Mouse (Mus musculus) limb, embryonic 14.5 days (tissue): ENCODE results near the gene Il34. TPM values are rescaled to one million over a fixed set of nuclear protein-coding genes. Genes with fewer than 3 reads are reported as not detected.

Experiments
- ATAC-seq: fragments of 200-750 bp; cut with Nextera tagmentation; 2 replicates; pipeline ENCODE4 v1.8.0; 2017; ENCODE audit warnings: low read depth, moderate number of reproducible peaks, moderate TSS enrichment; ENCODE audit not compliant: low FRiP score
- DNase-seq: peaks from one replicate; pipeline ENCODE4 v3.0.0-alpha.2; 2015; ENCODE audit warnings: low spot score
- H3K27ac ChIP-seq: fragments of 300-500 bp; sonication (generic); replicated peaks from 2 replicates; pipeline ENCODE4 v1.5.1; 2014; ENCODE audit warnings: low read depth, mild to moderate bottlenecking, low read length, moderate library complexity, mixed read lengths
- H3K27me3 ChIP-seq: fragments of 300-500 bp; sonication (generic); 2 replicates; pipeline ENCODE4 v1.6.1; 2014; ENCODE audit warnings: low read length, mixed read lengths; ENCODE audit not compliant: control insufficient read depth, insufficient read depth
- H3K36me3 ChIP-seq: fragments of 300-500 bp; sonication (generic); 2 replicates; pipeline ENCODE4 v1.6.1; 2014; ENCODE audit warnings: mild to moderate bottlenecking, low read length, moderate library complexity, mixed read lengths; ENCODE audit not compliant: control insufficient read depth, insufficient read depth
- H3K4me1 ChIP-seq: fragments of 300-500 bp; sonication (generic); 2 replicates; pipeline ENCODE4 v1.6.1; 2014; ENCODE audit warnings: antibody characterized with exemption, low read length, mixed read lengths; ENCODE audit not compliant: control insufficient read depth, insufficient read depth
- H3K4me2 ChIP-seq: fragments of 300-500 bp; sonication (generic); replicated peaks from 2 replicates; pipeline ENCODE4 v1.6.1; 2014; ENCODE audit warnings: low read depth, mild to moderate bottlenecking, low read length, moderate library complexity; ENCODE audit not compliant: severe bottlenecking
- H3K4me3 ChIP-seq: fragments of 300-500 bp; sonication (generic); replicated peaks from 2 replicates; pipeline ENCODE4 v1.5.1; 2014; ENCODE audit warnings: low read length
- H3K9ac ChIP-seq: fragments of 300-500 bp; sonication (generic); 2 replicates; pipeline ENCODE4 v1.6.1; 2014; ENCODE audit warnings: mild to moderate bottlenecking, low read depth, low read length, moderate library complexity; ENCODE audit not compliant: severe bottlenecking
- H3K9me3 ChIP-seq: fragments of 300-500 bp; sonication (generic); 2 replicates; pipeline ENCODE4 v1.6.1; 2016; ENCODE audit warnings: low read length; ENCODE audit not compliant: control insufficient read depth
- POLR2A ChIP-seq: fragments of 200-500 bp; IDR thresholded peaks from 2 replicates; pipeline ENCODE4 v1.8.0; 2012; ENCODE audit warnings: inconsistent platforms, mild to moderate bottlenecking, moderate library complexity, borderline replicate concordance; ENCODE audit not compliant: insufficient read depth, insufficient read length; ENCODE audit errors: extremely low read depth
- WGBS: fragments of 180-500 bp; shearing (Covaris S2); extraction: QIAGEN DNeasy Blood & Tissue Kit; methylation state at CpG from one replicate; pipeline ENCODE4 v1.1.7; 2014; 5-methylcytosine and 5-hydroxymethylcytosine counted together
- polyA plus RNA-seq, 2 experiments: library from polyadenylated mRNA; depleted of rRNA in 1 of 2; stranded (reverse) in 1 of 2; unstranded in 1 of 2; fragments of >200 nt; fragmentation: Nextera tagmentation in 1 of 2; extraction: Ambion mirVana in 1 of 2; gene quantifications; 2 replicates each; pipeline versions ENCODE4 v1.2.1 to v1.2.3; 2012 to 2014

Gene Il34
- polyA plus RNA-seq, 2 experiments, result 0.95 to 1.6 TPM

DNA sequence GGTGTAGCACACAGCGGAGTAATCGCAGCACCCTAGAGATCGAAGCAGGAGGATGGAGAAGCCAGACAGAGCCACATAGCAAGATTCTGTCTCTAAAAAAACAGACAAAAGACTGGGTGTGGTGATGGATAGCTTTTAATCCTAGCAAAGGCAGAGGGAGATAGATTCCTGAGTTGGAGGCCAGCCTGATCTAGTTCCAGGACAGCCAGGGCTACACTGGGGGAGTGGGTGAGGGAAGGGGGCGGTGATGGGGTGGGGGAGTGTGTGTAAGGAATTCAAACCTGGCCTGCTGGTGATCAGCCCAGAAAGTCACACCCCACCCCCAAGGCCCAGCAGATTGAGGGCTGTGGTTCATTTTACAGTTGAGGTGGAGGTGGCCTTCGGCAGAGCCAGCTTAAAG is 49.5 kb downstream of the Il34 start:
- peaks cover 2% of the 10 kb centered on the region; the same call in 1 of the 2 replicates for H3K4me1 ChIP-seq
- H3K9ac ChIP-seq, result no peak overlapping the region
- 70% methylated on average over 5 of the region's 5 CpGs for WGBS
- H3K4me2 ChIP-seq, result no peak overlapping the region
- H3K4me3 ChIP-seq, result no peak overlapping the region
- H3K9me3 ChIP-seq, result no peaks in the 10 kb centered on the region
- no peaks in the 10 kb centered on the region for H3K27me3 ChIP-seq
- H3K36me3 ChIP-seq, result no peaks in the 10 kb centered on the region
- no peak overlapping the region for H3K27ac ChIP-seq
- no peak for DNase-seq
- TF ChIP-seq POLR2A, result no peak
- ATAC-seq, result no peak

DNA sequence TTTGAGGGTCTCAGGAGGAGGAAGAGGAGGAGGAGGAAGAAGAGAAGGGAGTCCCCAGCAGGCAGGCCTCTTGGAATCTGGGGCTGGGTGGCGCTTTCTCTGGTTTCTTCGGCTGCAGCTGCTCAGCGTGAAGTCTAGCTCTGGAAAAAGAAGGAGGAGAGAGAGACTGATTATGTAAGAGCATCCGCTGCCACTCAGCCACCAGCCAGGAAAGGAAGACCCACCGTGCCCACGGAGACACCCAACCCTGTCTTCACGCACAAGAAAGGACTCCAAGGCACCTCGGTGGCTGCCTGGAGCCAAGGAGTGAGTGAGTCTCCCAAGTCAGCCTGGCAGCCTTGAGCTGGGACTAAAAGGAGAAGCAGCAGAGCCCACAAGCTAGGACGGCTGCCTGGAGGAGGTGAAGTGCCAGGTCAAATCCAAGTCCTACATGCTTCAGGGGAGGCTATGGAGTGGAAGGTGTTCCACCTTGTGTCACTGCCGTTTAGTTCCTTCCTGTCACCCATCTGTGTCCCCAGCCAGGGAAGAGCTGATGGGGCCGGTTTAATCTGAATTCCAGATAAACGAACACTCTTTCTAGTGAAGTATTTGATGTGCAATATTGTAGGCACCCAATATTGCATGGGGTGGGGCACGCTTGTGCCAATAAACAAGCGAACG is 50.1 kb downstream of the Il34 start:
- no peak overlapping the region for H3K4me3 ChIP-seq
- peaks cover 2% of the 10 kb centered on the region; the same call in 1 of the 2 replicates for H3K4me1 ChIP-seq
- H3K36me3 ChIP-seq, result no peaks in the 10 kb centered on the region
- DNase-seq (no peak), ATAC-seq (no peak)
- no peaks in the 10 kb centered on the region for H3K27me3 ChIP-seq
- no peaks in the 10 kb centered on the region for H3K9me3 ChIP-seq
- H3K9ac ChIP-seq, result no peak overlapping the region
- TF ChIP-seq POLR2A, result no peak
- no peak overlapping the region for H3K27ac ChIP-seq
- 57% methylated on average over 15 of the region's 15 CpGs for WGBS
- no peak overlapping the region for H3K4me2 ChIP-seq

DNA sequence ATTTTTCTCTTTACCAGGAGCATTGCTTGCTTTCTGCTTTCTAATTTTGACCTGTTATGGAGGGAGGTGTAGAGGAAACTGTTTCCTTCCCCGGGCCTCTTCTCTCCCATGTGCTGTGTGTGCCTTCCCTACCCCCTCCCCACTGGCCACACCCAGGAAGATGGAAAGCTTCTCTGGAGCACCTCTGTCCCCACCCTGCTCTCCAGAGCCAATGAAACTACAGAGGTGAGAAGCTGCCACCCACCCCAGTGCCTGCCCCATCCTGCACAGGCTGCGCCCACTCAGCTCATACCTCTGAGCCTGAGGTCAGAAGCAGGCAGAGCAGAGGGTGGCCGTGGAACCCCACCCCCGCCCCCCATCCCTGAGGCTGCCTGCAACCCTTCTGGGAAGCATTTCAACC is 51.0 kb downstream of the Il34 start:
- Histone ChIP-seq H3K9ac (no peak overlapping the region), H3K27ac (no peak overlapping the region)

DNA sequence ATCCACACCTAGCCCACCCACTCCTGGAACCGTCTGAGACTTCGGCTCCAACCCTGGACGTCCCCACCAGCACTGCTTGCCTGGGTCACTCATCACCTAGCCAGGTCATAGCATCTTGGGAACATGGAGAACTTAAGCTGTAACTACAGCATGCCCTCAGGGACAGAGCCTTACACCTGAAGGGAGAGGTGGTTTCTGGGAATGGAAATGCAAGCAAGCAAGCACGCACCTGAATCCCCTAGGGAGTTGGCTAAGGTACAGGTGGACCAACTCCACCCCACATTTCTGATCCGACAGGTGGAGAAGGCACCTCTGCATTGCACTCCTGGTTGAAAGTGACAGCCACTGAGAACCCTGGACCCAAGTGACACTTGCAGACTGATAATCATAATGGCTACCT is 54.2 kb downstream of the Il34 start:
- ATAC-seq, result no peak
- Histone ChIP-seq H3K4me1 (peaks cover 2% of the 10 kb centered on the region; the same call in 1 of the 2 replicates), H3K4me3 (no peak overlapping the region), H3K27me3 (no peaks in the 10 kb centered on the region), H3K4me2 (no peak overlapping the region), H3K9me3 (no peaks in the 10 kb centered on the region), H3K27ac (no peak overlapping the region), H3K36me3 (no peaks in the 10 kb centered on the region), H3K9ac (no peak overlapping the region)
- WGBS, result 74% methylated on average over 5 of the region's 5 CpGs
- DNase-seq, result no peak
- TF ChIP-seq POLR2A, result no peak

More for the DNA sequence above, 51.0 kb downstream of the Il34 start:
- no peak for ATAC-seq
- Histone ChIP-seq H3K4me3 (no peak overlapping the region), H3K4me2 (no peak overlapping the region), H3K4me1 (peaks cover 2% of the 10 kb centered on the region; the same call in 1 of the 2 replicates), H3K27me3 (no peaks in the 10 kb centered on the region), H3K9me3 (no peaks in the 10 kb centered on the region), H3K36me3 (no peaks in the 10 kb centered on the region)
- no peak for TF ChIP-seq POLR2A
- 44% methylated on average over 4 of the region's 4 CpGs for whole genome bisulfite sequencing
- no peak for DNase-seq

DNA sequence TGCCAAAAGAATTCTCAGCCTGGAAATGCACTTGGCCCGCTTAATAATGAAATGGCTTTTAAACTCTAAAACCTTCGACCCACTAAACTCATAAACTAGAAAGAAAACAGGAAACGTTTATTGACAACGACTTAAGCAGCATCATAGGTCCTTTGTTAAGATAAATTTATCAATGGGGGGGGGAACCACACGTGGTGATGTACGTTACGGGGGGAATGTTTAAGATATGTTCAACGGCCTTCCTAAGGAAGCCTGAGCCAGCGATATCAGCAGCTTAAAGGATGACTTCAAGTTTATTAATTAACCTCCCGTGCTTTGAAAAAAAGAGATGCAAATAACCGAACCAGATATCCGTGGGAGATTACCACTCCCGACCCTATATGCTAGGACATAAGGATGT is 55.5 kb downstream of the Il34 start:
- Histone ChIP-seq H3K4me1 (peaks cover 2% of the 10 kb centered on the region; the same call in 1 of the 2 replicates), H3K27me3 (no peaks in the 10 kb centered on the region), H3K9me3 (no peaks in the 10 kb centered on the region), H3K4me3 (no peak overlapping the region), H3K9ac (no peak overlapping the region), H3K36me3 (no peaks in the 10 kb centered on the region), H3K27ac (no peak overlapping the region), H3K4me2 (no peak overlapping the region)
- TF ChIP-seq POLR2A, result no peak
- DNase-seq (no peak), ATAC-seq (no peak)
- 46% methylated on average over 13 of the region's 13 CpGs for WGBS
